Mouse (Mus musculus) limb, embryonic 14.5 days (tissue): ENCODE measurements at regions not wholly inside any gene's neighbourhood (a gene's known extent, or its start where the extent isn't known, plus 50 kb on each side); places are given as distances from the start of the nearest gene placed in this dataset.

Source experiments
- ATAC-seq: fragments of 200-750 bp; cut with Nextera tagmentation; 2 replicates; pipeline ENCODE4 v1.8.0; 2017; ENCODE audit warnings: low read depth, moderate number of reproducible peaks, moderate TSS enrichment; ENCODE audit not compliant: low FRiP score
- DNase-seq: peaks from one replicate; pipeline ENCODE4 v3.0.0-alpha.2; 2015; ENCODE audit warnings: low spot score
- H3K27ac ChIP-seq: fragments of 300-500 bp; sonication (generic); replicated peaks from 2 replicates; pipeline ENCODE4 v1.5.1; 2014; ENCODE audit warnings: low read depth, mild to moderate bottlenecking, low read length, moderate library complexity, mixed read lengths
- H3K27me3 ChIP-seq: fragments of 300-500 bp; sonication (generic); 2 replicates; pipeline ENCODE4 v1.6.1; 2014; ENCODE audit warnings: low read length, mixed read lengths; ENCODE audit not compliant: control insufficient read depth, insufficient read depth
- H3K36me3 ChIP-seq: fragments of 300-500 bp; sonication (generic); 2 replicates; pipeline ENCODE4 v1.6.1; 2014; ENCODE audit warnings: mild to moderate bottlenecking, low read length, moderate library complexity, mixed read lengths; ENCODE audit not compliant: control insufficient read depth, insufficient read depth
- H3K4me1 ChIP-seq: fragments of 300-500 bp; sonication (generic); 2 replicates; pipeline ENCODE4 v1.6.1; 2014; ENCODE audit warnings: antibody characterized with exemption, low read length, mixed read lengths; ENCODE audit not compliant: control insufficient read depth, insufficient read depth
- H3K4me2 ChIP-seq: fragments of 300-500 bp; sonication (generic); replicated peaks from 2 replicates; pipeline ENCODE4 v1.6.1; 2014; ENCODE audit warnings: low read depth, mild to moderate bottlenecking, low read length, moderate library complexity; ENCODE audit not compliant: severe bottlenecking
- H3K4me3 ChIP-seq: fragments of 300-500 bp; sonication (generic); replicated peaks from 2 replicates; pipeline ENCODE4 v1.5.1; 2014; ENCODE audit warnings: low read length
- H3K9ac ChIP-seq: fragments of 300-500 bp; sonication (generic); 2 replicates; pipeline ENCODE4 v1.6.1; 2014; ENCODE audit warnings: mild to moderate bottlenecking, low read depth, low read length, moderate library complexity; ENCODE audit not compliant: severe bottlenecking
- H3K9me3 ChIP-seq: fragments of 300-500 bp; sonication (generic); 2 replicates; pipeline ENCODE4 v1.6.1; 2016; ENCODE audit warnings: low read length; ENCODE audit not compliant: control insufficient read depth
- POLR2A ChIP-seq: fragments of 200-500 bp; IDR thresholded peaks from 2 replicates; pipeline ENCODE4 v1.8.0; 2012; ENCODE audit warnings: inconsistent platforms, mild to moderate bottlenecking, moderate library complexity, borderline replicate concordance; ENCODE audit not compliant: insufficient read depth, insufficient read length; ENCODE audit errors: extremely low read depth
- WGBS: fragments of 180-500 bp; shearing (Covaris S2); extraction: QIAGEN DNeasy Blood & Tissue Kit; methylation state at CpG from one replicate; pipeline ENCODE4 v1.1.7; 2014; 5-methylcytosine and 5-hydroxymethylcytosine counted together

GRCm38 (mm10) chr13:71200656-71201055, 359.0 kb upstream of the Adamts16 start:
- H3K4me2 ChIP-seq, result no peak overlapping the region
- DNase-seq, result peak; percentile 8
- no peak overlapping the region for H3K27ac ChIP-seq
- WGBS, result 24% methylated on average over 3 of the region's 3 CpGs
- H3K4me3 ChIP-seq, result no peak overlapping the region
- no peaks in the 10 kb centered on the region for H3K9me3 ChIP-seq
- no peak overlapping the region for H3K9ac ChIP-seq
- no peak for ATAC-seq
- H3K36me3 ChIP-seq, result no peaks in the 10 kb centered on the region
- H3K27me3 ChIP-seq, result no peaks in the 10 kb centered on the region
- H3K4me1 ChIP-seq, result no peaks in the 10 kb centered on the region
- no peak for TF ChIP-seq POLR2A

DNA sequence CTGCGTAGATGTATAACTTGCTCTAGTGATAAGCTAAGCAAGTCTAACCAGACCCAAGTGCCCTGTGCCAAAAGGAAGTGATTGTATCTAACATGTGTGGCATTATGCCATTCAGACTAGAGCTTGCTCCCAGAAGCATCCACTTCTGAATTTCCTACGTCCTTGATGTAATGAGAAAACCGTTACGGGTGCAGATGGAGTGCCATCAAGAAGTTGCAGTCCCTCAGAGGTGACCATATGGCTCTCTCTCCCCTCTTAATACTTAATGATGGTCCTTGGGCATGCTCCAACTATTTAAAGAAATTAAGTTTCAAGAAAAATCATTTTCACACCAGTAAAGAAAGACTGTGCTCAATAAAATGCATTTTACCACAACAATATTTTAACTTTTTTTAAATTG, 354.1 kb upstream of the Adamts16 start:
- H3K27ac ChIP-seq, result no peak overlapping the region
- H3K27me3 ChIP-seq, result no peaks in the 10 kb centered on the region
- H3K36me3 ChIP-seq, result no peaks in the 10 kb centered on the region
- ATAC-seq, result no peak
- DNase-seq, result no peak
- no peak overlapping the region for H3K9ac ChIP-seq
- no peaks in the 10 kb centered on the region for H3K4me1 ChIP-seq
- no peak for TF ChIP-seq POLR2A
- no peak overlapping the region for H3K4me3 ChIP-seq
- H3K4me2 ChIP-seq, result no peak overlapping the region
- H3K9me3 ChIP-seq, result no peaks in the 10 kb centered on the region
- 76% methylated on average over 4 of the region's 4 CpGs for WGBS

GRCm38 (mm10) chr13:71184500-71184899, 342.9 kb upstream of the Adamts16 start:
- Histone ChIP-seq H3K9me3 (no peaks in the 10 kb centered on the region), H3K4me1 (no peaks in the 10 kb centered on the region; the same call in 1 of the 2 replicates), H3K36me3 (no peaks in the 10 kb centered on the region), H3K4me3 (no peak overlapping the region), H3K27me3 (no peaks in the 10 kb centered on the region), H3K27ac (no peak overlapping the region), H3K9ac (no peak overlapping the region), H3K4me2 (no peak overlapping the region)
- ATAC-seq (no peak), DNase-seq (no peak)
- 79% methylated on average over 4 of the region's 4 CpGs for WGBS
- no peak for TF ChIP-seq POLR2A

DNA sequence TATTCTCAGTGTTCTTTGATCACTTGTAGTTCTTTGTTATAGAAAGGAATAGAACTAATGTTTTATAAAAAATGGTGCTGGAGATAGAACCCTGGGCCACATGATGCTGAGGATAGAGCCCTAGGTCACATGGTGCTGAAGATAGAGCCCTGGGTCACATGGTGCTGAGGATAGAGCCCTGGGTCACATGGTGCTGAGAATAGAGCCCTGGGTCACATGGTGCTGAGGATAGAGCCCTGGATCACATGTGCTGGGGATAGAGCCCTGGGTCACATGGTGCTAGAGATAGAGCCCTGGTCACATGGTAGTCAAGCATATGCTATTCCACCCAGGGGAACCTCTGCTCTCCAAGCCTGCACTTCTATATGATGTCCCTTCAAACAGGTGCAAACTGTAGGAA, 337.5 kb upstream of the Adamts16 start:
- TF ChIP-seq POLR2A, result no peak
- H3K4me2 ChIP-seq, result no peak overlapping the region
- no peaks in the 10 kb centered on the region for H3K9me3 ChIP-seq
- H3K27me3 ChIP-seq, result no peaks in the 10 kb centered on the region
- H3K4me1 ChIP-seq, result no peaks in the 10 kb centered on the region; the same call in 1 of the 2 replicates
- no peak for DNase-seq
- no peak overlapping the region for H3K4me3 ChIP-seq
- H3K36me3 ChIP-seq, result no peaks in the 10 kb centered on the region
- H3K27ac ChIP-seq, result no peak overlapping the region
- ATAC-seq, result no peak
- no peak overlapping the region for H3K9ac ChIP-seq

DNA sequence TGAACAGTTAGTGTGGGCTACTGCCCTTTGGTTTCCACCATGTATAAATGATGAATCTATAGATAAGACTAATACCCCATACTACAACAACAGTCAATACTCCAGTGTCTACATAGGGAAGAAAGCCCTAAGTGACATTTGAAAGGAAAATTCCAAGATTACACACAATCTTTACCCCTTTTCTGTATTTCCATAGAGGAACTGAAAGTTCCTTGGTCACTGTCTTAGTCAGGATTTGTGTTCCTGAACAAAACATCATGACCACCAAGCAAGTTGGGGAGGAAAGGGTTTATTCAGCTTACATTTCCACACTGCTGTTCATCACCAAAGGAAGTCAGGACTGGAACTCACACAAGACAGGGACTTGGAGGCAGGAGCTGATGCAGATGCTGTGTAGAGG, 332.7 kb upstream of the Adamts16 start:
- DNase-seq (no peak), ATAC-seq (no peak)
- TF ChIP-seq POLR2A, result no peak
- Histone ChIP-seq H3K9me3 (no peaks in the 10 kb centered on the region), H3K36me3 (no peaks in the 10 kb centered on the region), H3K27ac (no peak overlapping the region), H3K27me3 (no peaks in the 10 kb centered on the region), H3K4me1 (no peaks in the 10 kb centered on the region), H3K4me2 (no peak overlapping the region), H3K9ac (no peak overlapping the region), H3K4me3 (no peak overlapping the region)

GRCm38 (mm10) chr13:71166226-71166625, 324.6 kb upstream of the Adamts16 start:
- DNase-seq (no peak), ATAC-seq (no peak)
- 31% methylated on average over 3 of the region's 3 CpGs for WGBS

More at GRCm38 (mm10) chr13:71166226-71166625, 324.6 kb upstream of the Adamts16 start:
- H3K27ac ChIP-seq, result no peak overlapping the region
- no peaks in the 10 kb centered on the region for H3K36me3 ChIP-seq
- H3K4me2 ChIP-seq, result no peak overlapping the region
- no peak overlapping the region for H3K9ac ChIP-seq
- TF ChIP-seq POLR2A, result no peak
- no peaks in the 10 kb centered on the region for H3K27me3 ChIP-seq
- no peak overlapping the region for H3K4me3 ChIP-seq
- no peaks in the 10 kb centered on the region for H3K9me3 ChIP-seq
- no peaks in the 10 kb centered on the region for H3K4me1 ChIP-seq
